Mouse (Mus musculus) small intestine, adult 2 months (tissue): ENCODE measurements around the gene Fsd2.

Experiments
- CTCF ChIP-seq: fragments of 200-500 bp; IDR thresholded peaks from 2 replicates; pipeline ENCODE4 v1.5.1; 2012; ENCODE audit warnings: low read depth, mild to moderate bottlenecking, control low read depth, inconsistent platforms, low read length, moderate library complexity, mixed read lengths; ENCODE audit not compliant: insufficient replicate concordance, insufficient read length; ENCODE audit errors: extremely low read depth
- POLR2A ChIP-seq: fragments of 200-500 bp; IDR thresholded peaks from 2 replicates; pipeline ENCODE4 v1.6.1; 2012; ENCODE audit warnings: low read depth, mild to moderate bottlenecking, control low read depth, inconsistent platforms, low read length, moderate library complexity

GRCm38 (mm10) chr7:81573397-81573796, 6.7 kb upstream of the Fsd2 start:
- TF ChIP-seq POLR2A (no peak), CTCF (no peak)
